Mouse (Mus musculus) layer of hippocampus, adult 2 months (tissue): ENCODE results near the gene Olfr1487. TPM values are rescaled to one million over a fixed set of nuclear protein-coding genes. Genes with fewer than 3 reads are reported as not detected.
"Not testable (repeated sequence)": the region's sequence is repeated elsewhere in the genome, so short reads cannot be mapped to it uniquely, and the experiment has no call there.

ENCODE experiments used
- DNase-seq, 2 experiments: peaks; one replicate each; pipeline ENCODE4 v3.0.0; 2022; ENCODE audit warnings: low spot score in 2 of 2
- H3K27ac ChIP-seq: fragments of 200-600 bp; 2 replicates; pipeline ENCODE4 v1.8.1; 2022
- H3K4me3 ChIP-seq: fragments of 200-600 bp; 2 replicates; pipeline ENCODE4 v1.8.1; 2022; ENCODE audit warnings: mild to moderate bottlenecking
- CTCF ChIP-seq: fragments of 200-600 bp; conservative IDR thresholded peaks from 2 replicates; pipeline ENCODE4 v1.8.1; 2022; ENCODE audit warnings: antibody characterized with exemption, mild to moderate bottlenecking, moderate library complexity
- long read RNA-seq, 2 experiments: library from polyadenylated mRNA; stranded (forward); transcript quantifications; one replicate each; pipeline ENCODE4 v2.0.0; 2021; ENCODE audit warnings: borderline mapping rate in 2 of 2
- microRNA-seq, 2 experiments: library from miRNA; unstranded; fragments of <30 nt; microRNA quantifications; one replicate each; pipeline ENCODE4 v1.2.0; 2021
- total RNA-seq, 2 experiments: library from RNA; stranded (reverse); gene quantifications; 2 replicates each; pipeline ENCODE4 v1.2.3; 2021

The Olfr1487 gene
- not detected for total RNA-seq
- long read RNA-seq, experiment 1 = 0 reads
- long read RNA-seq, experiment 2 = 0 reads

GRCm38 (mm10) chr19:13617075-13617474 is at the start of gene Olfr1487:
Gene Olfr1487, plus strand, starts transcription at chr19:13617375.
- not testable (repeated sequence) for H3K4me3 ChIP-seq, H3K27ac ChIP-seq, DNase-seq

- no peak for DNase-seq
- H3K4me3 ChIP-seq = no peak within 1 kb of the TSS
- TF ChIP-seq CTCF = no peak
- H3K27ac ChIP-seq = no peak within 1 kb of the TSS
Measured at GRCm38 (mm10) chr19:13583211-13583610, 34.0 kb upstream of the Olfr1487 start, which contains the start of gene Olfr1484. Gene Olfr1484, plus strand, starts transcription at chr19:13583511.

GRCm38 (mm10) chr19:13631321-13631720 is 14.1 kb downstream of the Olfr1487 start, which contains the start of gene Olfr1489:
Gene Olfr1489, plus strand, starts transcription at chr19:13631621.
- no peak for DNase-seq
- Histone ChIP-seq H3K4me3 (no peak within 1 kb of the TSS), H3K27ac (no peak within 1 kb of the TSS)
- TF ChIP-seq CTCF = no peak

- no peak for TF ChIP-seq CTCF
- H3K4me3 ChIP-seq = no peak within 1 kb of the TSS
- H3K27ac ChIP-seq = no peak within 1 kb of the TSS
- no peak for DNase-seq
Measured at GRCm38 (mm10) chr19:13650791-13651190, 33.6 kb downstream of the Olfr1487 start, which contains the start of gene Olfr1490. Gene Olfr1490, plus strand, starts transcription at chr19:13651091.

Small RNA genes lying within 50 kb of the gene (microRNA-seq; reads per million reads assigned to microRNA genes)
- gene Gm22323 = 0 reads per million in 2 experiments
- 0 reads per million in 2 experiments for gene Gm23931

Other genes starting within 250 kb of the Olfr1487 start
- gene Olfr1469, start 209.5 kb upstream of the Olfr1487 start, total RNA-seq = not detected
- not detected for gene Olfr1471, start 174.0 kb upstream of the Olfr1487 start, total RNA-seq
- not detected for gene Olfr1472, start 161.3 kb upstream of the Olfr1487 start, total RNA-seq
- not detected for gene Olfr1474, start 147.8 kb upstream of the Olfr1487 start, total RNA-seq
- not detected for gene Olfr1475, start 137.2 kb upstream of the Olfr1487 start, total RNA-seq
- gene Olfr1477, start 116.8 kb upstream of the Olfr1487 start, total RNA-seq = not detected
- gene Olfr1480, start 89.5 kb upstream of the Olfr1487 start, total RNA-seq = not detected
- not detected for gene Olfr1484, start 33.9 kb upstream of the Olfr1487 start, total RNA-seq
- gene Olfr1489, start 14.2 kb downstream of the Olfr1487 start, total RNA-seq = not detected
- gene Olfr1490, start 33.7 kb downstream of the Olfr1487 start, total RNA-seq = not detected
- gene Olfr1491, start 79.9 kb downstream of the Olfr1487 start, total RNA-seq = not detected
- gene Olfr1493-ps1, start 105.9 kb downstream of the Olfr1487 start, total RNA-seq = not detected
- gene Olfr1494, start 122.4 kb downstream of the Olfr1487 start, total RNA-seq = not detected
- gene Olfr1495, start 147.2 kb downstream of the Olfr1487 start, total RNA-seq = not detected
- gene Olfr1496, start 160.5 kb downstream of the Olfr1487 start, total RNA-seq = not detected
- gene Olfr1497, start 180.8 kb downstream of the Olfr1487 start, total RNA-seq = not detected
- gene Olfr1499, start 202.1 kb downstream of the Olfr1487 start, total RNA-seq = not detected
- gene Olfr1500, start 213.1 kb downstream of the Olfr1487 start, total RNA-seq = not detected
- not detected for gene Olfr1501, start 233.3 kb downstream of the Olfr1487 start, total RNA-seq
- gene Olfr1502, start 244.4 kb downstream of the Olfr1487 start, total RNA-seq = not detected